Mouse (Mus musculus): ENCODE results near the gene Olfr1250. TPM values are rescaled to one million over a fixed set of nuclear protein-coding genes. Genes with fewer than 3 reads are reported as not detected.

Gene Olfr1250
- total RNA-seq (2023), result not detected

DNA sequence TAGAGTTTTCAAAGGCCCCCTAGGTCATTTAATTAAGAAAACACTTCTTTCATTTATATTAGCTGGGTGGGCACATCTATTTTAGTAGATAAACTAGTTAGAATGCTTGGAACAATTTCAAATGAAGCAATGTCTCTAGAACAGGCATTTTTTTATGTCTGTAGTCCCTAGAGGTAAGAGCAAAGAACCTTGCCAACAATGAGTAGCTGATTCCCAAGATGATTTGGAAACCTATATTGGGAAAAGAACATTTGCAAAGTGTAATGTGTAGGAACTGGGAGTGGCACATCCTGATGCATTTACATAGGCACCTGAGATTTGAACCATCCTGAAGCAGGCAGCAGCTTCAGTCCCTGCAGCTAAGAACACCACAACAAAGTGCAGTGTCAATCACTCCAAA lies at the start of gene Olfr1250:
TSS of gene Olfr1250 (minus strand) at position 101 of the 400 bp plus-strand sequence.

DNA sequence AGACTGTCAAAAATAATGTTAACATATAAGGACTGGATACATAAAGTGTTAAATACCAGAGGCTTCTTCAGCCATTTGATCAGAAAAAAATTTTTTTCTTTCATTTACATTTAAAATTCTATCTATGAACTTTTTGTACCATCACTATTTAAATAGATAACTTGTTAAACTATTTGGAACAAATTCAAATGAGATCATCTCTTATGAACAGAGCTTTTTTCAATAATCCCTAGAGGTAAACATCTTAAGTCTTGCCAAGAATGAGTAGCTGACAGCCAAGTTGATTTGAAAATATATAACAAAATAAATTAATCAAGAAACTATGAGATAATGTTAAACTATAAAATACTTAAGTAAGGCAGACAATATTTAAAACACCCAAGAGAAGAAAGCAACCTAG lies 10.6 kb upstream of the Olfr1250 start, which contains the start of gene Olfr1251:
TSS of gene Olfr1251 (minus strand) at position 101 of the 400 bp plus-strand sequence.

DNA sequence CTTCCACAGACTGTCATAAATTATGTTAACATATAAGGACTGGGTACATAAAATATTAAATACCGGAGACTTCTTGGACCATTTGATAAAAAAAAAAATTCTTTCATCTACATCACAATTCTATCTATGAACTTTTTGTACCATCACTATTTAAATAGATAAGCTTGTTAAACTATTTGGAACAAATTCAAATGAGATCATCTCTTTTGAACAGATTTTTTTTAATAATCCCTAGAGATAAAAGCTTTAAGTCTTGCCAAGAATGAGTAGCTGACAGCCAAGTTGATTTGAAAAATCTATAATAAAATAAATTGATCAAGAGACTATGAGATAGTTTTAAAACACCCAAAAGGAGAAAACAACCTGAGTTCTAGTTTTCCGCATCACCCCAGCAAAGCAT lies 26.4 kb downstream of the Olfr1250 start, which contains the start of gene Olfr1249:
TSS of gene Olfr1249 (minus strand) at position 101 of the 400 bp plus-strand sequence.

DNA sequence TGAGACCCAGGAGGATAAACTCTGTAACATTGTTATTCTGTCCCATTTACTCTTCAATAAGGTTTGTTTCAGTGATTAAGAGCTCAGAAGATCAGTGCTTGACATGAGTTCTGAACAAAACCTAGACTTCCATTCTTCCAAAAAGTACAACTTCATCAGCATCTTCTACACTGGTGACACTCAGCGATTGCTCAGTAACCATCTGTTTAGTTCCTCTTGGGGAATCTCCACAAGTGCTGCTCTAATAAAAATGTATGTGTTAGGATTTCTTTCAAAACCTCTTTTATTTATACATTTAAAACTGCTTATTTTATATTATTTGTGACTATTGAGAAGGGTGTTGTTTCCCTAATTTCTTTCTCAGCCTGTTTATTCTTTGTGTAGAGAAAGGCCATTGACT lies 43.1 kb downstream of the Olfr1250 start, which contains the start of gene Olfr1248:
TSS of gene Olfr1248 (minus strand) at position 101 of the 400 bp plus-strand sequence.

DNA sequence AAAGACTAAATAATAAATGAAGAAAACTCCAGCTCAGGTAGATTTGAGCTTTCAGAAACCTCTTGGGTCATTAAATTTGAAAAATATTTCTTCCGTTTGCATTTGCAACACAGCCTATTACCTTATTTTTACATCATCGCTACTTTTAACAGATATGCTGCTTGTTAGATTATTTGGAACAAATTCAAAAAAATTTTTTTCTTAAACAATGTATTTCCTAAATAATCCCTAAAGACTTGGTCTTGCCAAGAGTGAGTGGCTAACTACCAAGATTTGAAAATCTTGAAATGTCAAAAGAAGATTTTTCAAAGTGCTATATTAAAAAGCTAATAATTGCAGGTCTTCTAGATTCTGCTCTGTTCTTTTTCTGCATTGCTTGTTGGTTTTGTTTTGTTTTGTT lies 47.2 kb downstream of the Olfr1250 start, which contains the start of gene Olfr1247:
TSS of gene Olfr1247 (minus strand) at position 101 of the 400 bp plus-strand sequence.

Other genes starting within 250 kb of the Olfr1250 start
- gene Olfr1239, start 241.1 kb downstream of the Olfr1250 start, total RNA-seq (2023), result not detected
- not detected for gene Olfr1240, start 218.5 kb downstream of the Olfr1250 start, total RNA-seq (2023)
- not detected for gene Olfr1241, start 174.3 kb downstream of the Olfr1250 start, total RNA-seq (2023)
- not detected for gene Olfr1242, start 163.1 kb downstream of the Olfr1250 start, total RNA-seq (2023)
- not detected for gene Olfr1243, start 130.0 kb downstream of the Olfr1250 start, total RNA-seq (2023)
- gene Olfr1245, start 83.0 kb downstream of the Olfr1250 start, total RNA-seq (2023), result not detected
- gene Olfr1246, start 68.3 kb downstream of the Olfr1250 start, total RNA-seq (2023), result not detected
- gene Olfr1247, start 47.3 kb downstream of the Olfr1250 start, total RNA-seq (2023), result 0.15 TPM
- gene Olfr1248, start 43.2 kb downstream of the Olfr1250 start, total RNA-seq (2023), result not detected
- not detected for gene Olfr1249, start 26.5 kb downstream of the Olfr1250 start, total RNA-seq (2023)
- not detected for gene Olfr1251, start 10.5 kb upstream of the Olfr1250 start, total RNA-seq (2023)
- not detected for gene Olfr1252, start 63.5 kb upstream of the Olfr1250 start, total RNA-seq (2023)
- gene Olfr1253, start 95.6 kb upstream of the Olfr1250 start, total RNA-seq (2023), result not detected
- gene Olfr1254, start 132.2 kb upstream of the Olfr1250 start, total RNA-seq (2023), result not detected
- gene Olfr1255, start 150.6 kb upstream of the Olfr1250 start, total RNA-seq (2023), result not detected
- gene Olfr1256, start 180.1 kb upstream of the Olfr1250 start, total RNA-seq (2023), result not detected
- gene Olfr48, start 186.7 kb upstream of the Olfr1250 start, total RNA-seq (2023), result not detected
- not detected for gene Olfr1257, start 217.0 kb upstream of the Olfr1250 start, total RNA-seq (2023)